Mouse (Mus musculus) bone marrow, adult 2 months (tissue): ENCODE results near the gene 2810408A11Rik. TPM values are rescaled to one million over a fixed set of nuclear protein-coding genes. Genes with fewer than 3 reads are reported as not detected.
A peak's percentile ranks its signal among the peaks of the same experiment; 100 is the strongest.

Experiments used
- H3K27ac ChIP-seq: fragments of 200-500 bp; 2 replicates; pipeline ENCODE4 v1.5.1; 2012; ENCODE audit warnings: low read depth, mild to moderate bottlenecking, control low read depth, inconsistent platforms, low read length; ENCODE audit not compliant: control insufficient read depth, poor library complexity, insufficient read depth
- H3K4me1 ChIP-seq: fragments of 200-500 bp; 2 replicates; pipeline ENCODE4 v1.6.1; 2011; ENCODE audit warnings: low read length; ENCODE audit not compliant: control insufficient read depth, insufficient read depth
- H3K4me3 ChIP-seq: fragments of 200-500 bp; replicated peaks from 2 replicates; pipeline ENCODE3; 2011; ENCODE audit warnings: mild to moderate bottlenecking, low read depth, low read length, control low read depth; ENCODE audit not compliant: control insufficient read depth
- CTCF ChIP-seq: fragments of 200-500 bp; IDR thresholded peaks from 2 replicates; pipeline ENCODE4 v1.5.1; 2011; ENCODE audit warnings: low read length, control low read depth; ENCODE audit not compliant: control insufficient read depth, insufficient read depth
- POLR2A ChIP-seq: fragments of 200-500 bp; IDR thresholded peaks from 2 replicates; pipeline ENCODE4 v1.6.1; 2011; ENCODE audit warnings: low read depth, mild to moderate bottlenecking, control low read depth, low read length, borderline replicate concordance; ENCODE audit not compliant: control insufficient read depth
- WGBS: fragments of 180-500 bp; shearing (Covaris S2); methylation state at CpG from one replicate; pipeline ENCODE4 v1.1.7; 2018; 5-methylcytosine and 5-hydroxymethylcytosine counted together
- polyA plus RNA-seq: library from polyadenylated mRNA; stranded (reverse); fragments of >200 nt; gene quantifications from 2 replicates; pipeline ENCODE4 v1.2.4, GENCODE M21; 2011; ENCODE audit warnings: low replicate concordance; ENCODE audit not compliant: missing spikeins, insufficient read depth, insufficient read length

The 2810408A11Rik gene
- polyA plus RNA-seq, 1 experiment: 5.6 TPM

DNA sequence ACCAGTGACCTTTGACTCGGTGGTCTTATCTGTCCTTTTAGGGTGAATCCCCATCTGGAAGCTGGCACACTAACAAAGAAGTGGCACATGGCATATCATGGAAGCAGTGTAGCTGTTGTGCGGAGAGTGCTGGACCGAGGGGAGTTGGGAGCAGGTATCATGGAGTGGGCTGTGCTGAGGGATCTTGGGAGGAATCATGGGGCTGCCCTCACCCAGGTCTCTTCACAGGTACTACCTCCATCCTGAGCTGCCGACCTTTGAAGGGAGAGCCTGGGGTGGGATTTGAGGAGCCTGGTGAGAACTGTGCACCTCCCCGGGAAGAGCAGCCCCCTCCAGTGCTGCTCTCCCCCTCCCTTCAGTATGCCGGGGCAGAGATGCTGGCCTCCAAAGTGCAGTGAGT is 10.9 kb upstream of the 2810408A11Rik start:
- H3K4me3 ChIP-seq: no peak overlapping the region
- H3K4me1 ChIP-seq: peaks cover 3% of the 10 kb centered on the region
- 80% methylated on average over 6 of the region's 6 CpGs for WGBS
- no peak overlapping the region for H3K27ac ChIP-seq
- no peak for TF ChIP-seq CTCF
- no peak for TF ChIP-seq POLR2A

- H3K27ac ChIP-seq: no peak overlapping the region
- WGBS: 92% methylated on average over 17 of the region's 17 CpGs
- no peak for TF ChIP-seq CTCF
- no peak for TF ChIP-seq POLR2A
Observed at GRCm38 (mm10) chr11:69910781-69911560, 10.2 kb upstream of the 2810408A11Rik start.

DNA sequence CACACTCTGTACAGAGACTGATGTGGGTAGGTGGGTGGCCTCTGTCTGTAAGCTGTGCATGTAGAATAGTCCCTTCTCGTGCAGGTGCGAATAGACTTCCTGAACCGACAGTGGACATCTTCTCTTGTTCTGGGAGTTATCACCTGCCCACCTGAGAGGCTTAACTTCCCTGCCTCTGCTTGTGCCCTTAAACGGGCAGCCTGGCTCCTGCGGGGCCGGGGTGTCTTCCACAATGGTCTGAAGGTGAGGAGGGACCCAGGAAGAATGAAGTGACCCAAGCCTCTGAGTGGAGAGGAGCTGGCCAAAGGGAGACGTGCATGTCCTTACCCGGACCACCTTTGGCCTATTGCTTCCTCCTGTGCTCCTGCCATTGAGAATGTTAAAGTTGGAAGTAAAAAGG is 9.4 kb upstream of the 2810408A11Rik start:
- WGBS: 89% methylated on average over 8 of the region's 8 CpGs
- H3K27ac ChIP-seq: no peak overlapping the region
- no peak for TF ChIP-seq CTCF
- no peak for TF ChIP-seq POLR2A
- H3K4me3 ChIP-seq: no peak overlapping the region
- H3K4me1 ChIP-seq: peaks cover 3% of the 10 kb centered on the region

More at GRCm38 (mm10) chr11:69910781-69911560, 10.2 kb upstream of the 2810408A11Rik start:
- Histone ChIP-seq H3K4me3 (no peak overlapping the region), H3K4me1 (peaks cover 3% of the 10 kb centered on the region)

DNA sequence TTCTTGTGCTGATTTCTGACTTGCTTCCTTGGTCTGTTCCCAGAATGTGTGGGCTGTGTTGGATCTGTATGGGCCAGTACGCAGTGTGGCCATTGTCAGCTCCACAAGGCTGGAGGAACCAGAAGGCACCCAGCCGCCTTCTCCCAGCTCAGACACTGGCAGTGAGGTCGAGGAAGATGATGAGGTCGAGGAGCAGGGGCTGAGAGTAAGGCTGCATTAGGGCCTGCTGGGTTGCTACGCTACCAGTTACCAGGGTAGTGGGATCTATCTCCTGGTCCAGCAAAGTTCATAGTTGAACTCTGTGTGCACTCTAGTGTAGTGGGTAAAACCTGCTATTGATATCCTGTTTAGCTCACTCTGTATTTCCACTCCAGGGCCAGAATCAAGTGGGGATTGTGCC is 8.4 kb upstream of the 2810408A11Rik start:
- WGBS: 89% methylated on average over 5 of the region's 5 CpGs

DNA sequence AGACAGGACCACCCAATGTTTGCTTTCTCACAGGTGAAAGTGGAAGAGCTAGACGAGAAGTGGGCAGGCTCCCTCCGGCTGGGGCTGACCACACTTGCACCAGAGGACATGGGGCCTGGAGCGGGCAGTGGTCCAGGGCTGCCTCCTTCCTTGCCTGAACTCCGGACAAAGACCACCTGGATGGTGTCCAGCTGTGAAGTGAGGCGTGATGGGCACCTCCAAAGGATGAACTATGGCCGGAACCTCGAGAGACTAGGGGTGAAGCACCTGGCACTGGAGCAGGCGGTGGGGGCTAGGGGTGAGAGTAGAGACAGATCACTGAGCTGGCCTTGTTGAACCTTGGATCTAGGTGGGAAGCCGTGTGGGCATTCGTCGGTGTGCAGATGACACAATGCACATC is 7.9 kb upstream of the 2810408A11Rik start:
- 92% methylated on average over 11 of the region's 11 CpGs for WGBS
- TF ChIP-seq CTCF (no peak), POLR2A (no peak)
- Histone ChIP-seq H3K4me3 (no peak overlapping the region), H3K4me1 (peaks cover 3% of the 10 kb centered on the region), H3K27ac (no peak overlapping the region)

More for the DNA sequence above, 8.4 kb upstream of the 2810408A11Rik start:
- Histone ChIP-seq H3K27ac (no peak overlapping the region), H3K4me3 (no peak overlapping the region), H3K4me1 (peaks cover 3% of the 10 kb centered on the region)
- no peak for TF ChIP-seq CTCF
- TF ChIP-seq POLR2A: no peak

DNA sequence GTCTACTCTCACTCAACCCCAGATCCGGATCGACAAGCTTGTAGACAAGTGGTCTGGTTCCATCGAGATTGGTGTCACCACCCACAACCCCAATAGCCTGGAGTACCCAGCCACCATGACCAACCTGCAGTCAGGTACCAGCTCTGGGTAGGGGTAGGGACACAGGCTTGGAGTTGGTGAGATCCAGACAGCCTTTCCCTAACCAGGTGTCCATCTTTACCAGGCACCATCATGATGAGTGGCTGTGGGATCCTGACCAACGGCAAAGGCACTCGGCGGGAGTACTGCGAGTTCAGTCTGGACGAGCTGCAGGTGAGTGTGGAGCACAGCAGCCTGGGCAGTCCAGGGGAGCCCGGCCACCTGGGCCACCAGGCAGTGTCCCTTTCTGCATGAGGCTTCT is 3.5 kb upstream of the 2810408A11Rik start:
- Histone ChIP-seq H3K4me3 (no peak overlapping the region), H3K27ac (no peak overlapping the region), H3K4me1 (no peaks in the 10 kb centered on the region; the same call in 1 of the 2 replicates)
- no peak for TF ChIP-seq POLR2A
- no peak for TF ChIP-seq CTCF
- 91% methylated on average over 9 of the region's 9 CpGs for WGBS

GRCm38 (mm10) chr11:69902972-69903371 is 2.2 kb upstream of the 2810408A11Rik start:
- no peak overlapping the region for H3K27ac ChIP-seq
- WGBS: 81% methylated on average over 13 of the region's 13 CpGs
- TF ChIP-seq CTCF (no peak), POLR2A (no peak)
- no peaks in the 10 kb centered on the region; the same call in 1 of the 2 replicates for H3K4me1 ChIP-seq
- no peak overlapping the region for H3K4me3 ChIP-seq

GRCm38 (mm10) chr11:69901993-69902392 is 1.2 kb upstream of the 2810408A11Rik start:
- peak overlapping the region; percentile 73 for H3K27ac ChIP-seq
- TF ChIP-seq POLR2A (no peak), CTCF (no peak)
- H3K4me1 ChIP-seq: no peaks in the 10 kb centered on the region; the same call in 1 of the 2 replicates
- H3K4me3 ChIP-seq: peak overlapping the region; percentile 88
- WGBS: under 1% methylated on average over 39 of the region's 39 CpGs
